Mouse (Mus musculus): ENCODE results near the gene Tex264. TPM values are rescaled to one million over a fixed set of nuclear protein-coding genes. Genes with fewer than 3 reads are reported as not detected.
A peak's percentile ranks its signal among the peaks of the same experiment; 100 is the strongest.

The Tex264 gene
- polyA plus RNA-seq, 1 experiment from 2014 or later = 67.7 TPM

DNA sequence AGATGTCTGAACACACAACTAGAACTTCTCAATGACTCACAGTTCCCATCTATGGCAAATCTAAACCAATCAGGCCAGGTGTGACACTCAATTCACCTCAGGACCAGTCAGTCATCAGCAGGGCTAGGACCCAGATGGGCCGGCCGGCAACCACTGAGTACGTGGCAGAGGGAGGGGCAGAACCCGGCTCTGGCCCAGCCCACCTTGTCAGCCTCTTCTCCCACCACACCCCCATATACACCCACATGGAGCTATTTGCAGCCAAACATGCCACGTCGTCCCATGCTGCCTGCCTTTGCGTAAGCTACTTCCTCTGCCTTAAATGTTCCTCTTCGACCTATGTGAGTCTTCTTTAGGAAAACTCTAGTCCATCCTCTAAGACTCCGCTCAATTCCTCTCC is 9.8 kb downstream of the Tex264 start:
- DNase-seq (ENCODE audit: low spot score) (no peak), ATAC-seq (peak; percentile 24; the same call in 1 of the 2 replicates)
- no peak for TF ChIP-seq CTCF (IDR thresholded peaks at IDR 0.05)
- TF ChIP-seq EP300 (IDR thresholded peaks at IDR 0.05) = no peak
- no peaks in the 10 kb centered on the region for H3K4me1 ChIP-seq (ENCODE audit: insufficient read depth, low read depth, low read length)
- H3K36me3 ChIP-seq (ENCODE audit: insufficient read depth, low read length) = peaks cover 22% of the 10 kb centered on the region; the same call in 1 of the 2 replicates
- no peak overlapping the region for H3K27ac ChIP-seq (ENCODE audit: low read length)
- no peaks in the 10 kb centered on the region for H3K27me3 ChIP-seq (replicated peaks; ENCODE audit: insufficient read depth, low read length)
- H3K9ac ChIP-seq (replicated peaks; ENCODE audit: low read depth) = no peak overlapping the region
- 73% methylated on average over 9 of the region's 9 CpGs for WGBS
- no peak overlapping the region for H3K4me3 ChIP-seq (ENCODE audit: low read depth, low read length)
- H3K9me3 ChIP-seq (ENCODE audit: low read length) = no peaks in the 10 kb centered on the region
- no peak overlapping the region for H3K4me2 ChIP-seq (replicated peaks; ENCODE audit: low read depth, low read length)

DNA sequence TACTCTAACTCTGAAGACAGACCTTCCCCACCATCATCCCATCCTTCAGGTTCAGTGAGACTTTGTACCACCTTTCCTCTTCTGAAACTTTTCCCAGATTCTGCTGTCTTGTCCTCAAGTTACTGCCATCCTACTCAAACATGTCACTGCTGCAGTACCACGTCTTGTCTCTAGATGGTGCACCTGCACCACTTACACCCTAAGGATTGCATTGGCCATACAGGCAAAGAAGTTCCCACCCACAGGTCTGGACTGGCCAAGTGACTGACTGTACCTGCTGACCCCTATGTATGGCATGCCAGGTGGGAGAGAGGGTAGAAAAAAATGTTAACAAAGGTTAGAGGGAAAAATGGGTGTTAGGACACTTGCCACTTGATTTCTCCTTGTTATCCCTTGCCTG is 10.2 kb downstream of the Tex264 start:
- no peak overlapping the region for H3K4me3 ChIP-seq (ENCODE audit: low read depth, low read length)
- DNase-seq (ENCODE audit: low spot score) (peak; percentile 80), ATAC-seq (peak; percentile 78)
- H3K27ac ChIP-seq (ENCODE audit: low read length) = no peak overlapping the region
- 0% methylated on average over 1 of the region's 1 CpGs for WGBS
- no peak overlapping the region for H3K9ac ChIP-seq (replicated peaks; ENCODE audit: low read depth)
- H3K4me1 ChIP-seq (ENCODE audit: insufficient read depth, low read depth, low read length) = no peaks in the 10 kb centered on the region
- TF ChIP-seq CTCF (IDR thresholded peaks at IDR 0.05) = peak; percentile 99
- no peak for TF ChIP-seq EP300 (IDR thresholded peaks at IDR 0.05)
- no peaks in the 10 kb centered on the region for H3K9me3 ChIP-seq (ENCODE audit: low read length)
- no peaks in the 10 kb centered on the region for H3K27me3 ChIP-seq (replicated peaks; ENCODE audit: insufficient read depth, low read length)
- no peak overlapping the region for H3K4me2 ChIP-seq (replicated peaks; ENCODE audit: low read depth, low read length)
- H3K36me3 ChIP-seq (ENCODE audit: insufficient read depth, low read length) = peaks cover 18% of the 10 kb centered on the region; the same call in 1 of the 2 replicates

DNA sequence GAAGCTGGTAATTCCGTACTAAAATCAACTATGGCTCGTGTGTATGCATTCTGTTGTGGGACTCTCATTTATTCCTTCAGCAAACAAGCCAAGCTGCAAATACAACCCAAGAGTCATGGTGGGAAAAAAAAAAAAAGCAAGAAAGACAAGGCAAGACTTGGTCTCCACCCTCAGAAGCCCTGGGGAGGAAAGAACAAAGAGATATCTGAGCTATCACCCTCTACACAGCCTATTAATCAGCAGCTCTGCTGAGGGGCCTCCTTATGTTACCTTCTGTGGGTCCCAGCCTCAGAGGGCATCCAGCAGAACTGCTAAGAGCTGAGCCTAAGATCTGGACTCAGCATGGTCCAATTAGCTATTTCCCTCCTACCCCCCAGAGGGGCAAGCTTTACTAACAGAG is 11.9 kb downstream of the Tex264 start:
- WGBS = 94% methylated on average over 2 of the region's 2 CpGs
- no peak for DNase-seq (ENCODE audit: low spot score)
- TF ChIP-seq EP300 (IDR thresholded peaks at IDR 0.05) (no peak), CTCF (IDR thresholded peaks at IDR 0.05) (no peak)
- Histone ChIP-seq H3K4me2 (replicated peaks; ENCODE audit: low read depth, low read length) (no peak overlapping the region), H3K27me3 (replicated peaks; ENCODE audit: insufficient read depth, low read length) (no peaks in the 10 kb centered on the region), H3K9ac (replicated peaks; ENCODE audit: low read depth) (no peak overlapping the region), H3K36me3 (ENCODE audit: insufficient read depth, low read length) (0 out of 2 replicates have a peak, but pooled peaks cover 19% of the 10 kb centered on the region), H3K4me3 (ENCODE audit: low read depth, low read length) (no peak overlapping the region), H3K4me1 (ENCODE audit: insufficient read depth, low read depth, low read length) (no peaks in the 10 kb centered on the region), H3K27ac (ENCODE audit: low read length) (no peak overlapping the region), H3K9me3 (ENCODE audit: low read length) (no peaks in the 10 kb centered on the region)
- ATAC-seq = no peak

DNA sequence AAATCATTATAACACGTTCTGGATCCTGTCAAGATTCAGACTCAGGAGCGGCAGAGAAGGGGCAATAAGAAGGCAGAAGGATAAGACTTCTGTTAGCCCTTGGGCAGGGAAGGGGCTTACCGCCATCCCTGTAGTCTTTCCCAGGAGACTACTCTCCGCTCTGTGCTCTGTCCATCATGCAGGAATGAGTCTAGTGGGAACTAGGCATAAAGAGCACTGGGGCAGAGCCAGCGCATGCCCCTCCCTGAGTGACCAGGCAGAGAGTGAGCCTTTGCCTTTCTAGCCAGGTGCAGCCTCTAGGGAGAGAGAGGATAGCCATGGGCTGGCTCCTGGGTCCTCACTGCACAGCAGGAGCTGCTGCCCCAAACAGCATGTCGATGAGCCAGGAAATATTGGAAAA is 20.9 kb downstream of the Tex264 start:
- no peak overlapping the region for H3K4me2 ChIP-seq (replicated peaks; ENCODE audit: low read depth, low read length)
- no peaks in the 10 kb centered on the region for H3K27me3 ChIP-seq (replicated peaks; ENCODE audit: insufficient read depth, low read length)
- no peaks in the 10 kb centered on the region for H3K9me3 ChIP-seq (ENCODE audit: low read length)
- no peak overlapping the region for H3K9ac ChIP-seq (replicated peaks; ENCODE audit: low read depth)
- DNase-seq (ENCODE audit: low spot score) (no peak), ATAC-seq (no peak)
- 91% methylated on average over 6 of the region's 6 CpGs for WGBS
- peaks cover 32% of the 10 kb centered on the region for H3K36me3 ChIP-seq (ENCODE audit: insufficient read depth, low read length)
- H3K4me3 ChIP-seq (ENCODE audit: low read depth, low read length) = no peak overlapping the region
- H3K4me1 ChIP-seq (ENCODE audit: insufficient read depth, low read depth, low read length) = no peaks in the 10 kb centered on the region
- TF ChIP-seq EP300 (IDR thresholded peaks at IDR 0.05) (no peak), CTCF (IDR thresholded peaks at IDR 0.05) (no peak)
- no peak overlapping the region for H3K27ac ChIP-seq (ENCODE audit: low read length)

DNA sequence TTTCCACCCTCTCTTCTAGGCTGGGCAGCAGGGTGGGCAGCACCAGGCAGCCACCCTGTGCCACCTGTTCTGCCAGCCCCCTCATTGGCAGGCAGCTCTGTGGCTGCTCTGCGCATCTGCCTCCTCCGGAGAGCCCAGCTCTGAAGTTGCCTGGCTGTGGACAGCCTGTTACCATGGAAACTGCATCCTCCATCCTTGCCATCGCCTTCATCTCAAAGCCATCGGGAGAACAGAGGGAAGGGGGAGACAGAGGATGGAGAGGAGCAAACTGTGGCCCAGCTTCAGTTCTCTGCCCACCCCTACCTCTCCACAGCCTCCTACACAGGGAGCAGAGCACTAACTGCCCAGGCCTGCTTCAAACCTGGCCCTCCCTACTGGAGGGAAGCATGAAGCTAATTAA is 21.3 kb downstream of the Tex264 start:
- Histone ChIP-seq H3K4me2 (replicated peaks; ENCODE audit: low read depth, low read length) (no peak overlapping the region), H3K4me3 (ENCODE audit: low read depth, low read length) (no peak overlapping the region), H3K9ac (replicated peaks; ENCODE audit: low read depth) (no peak overlapping the region), H3K27me3 (replicated peaks; ENCODE audit: insufficient read depth, low read length) (no peaks in the 10 kb centered on the region), H3K36me3 (ENCODE audit: insufficient read depth, low read length) (peaks cover 31% of the 10 kb centered on the region), H3K9me3 (ENCODE audit: low read length) (no peaks in the 10 kb centered on the region), H3K4me1 (ENCODE audit: insufficient read depth, low read depth, low read length) (no peaks in the 10 kb centered on the region), H3K27ac (ENCODE audit: low read length) (no peak overlapping the region)
- TF ChIP-seq EP300 (IDR thresholded peaks at IDR 0.05) (no peak), CTCF (IDR thresholded peaks at IDR 0.05) (no peak)
- DNase-seq (ENCODE audit: low spot score) = no peak
- no peak for ATAC-seq
- WGBS = 85% methylated on average over 4 of the region's 4 CpGs

DNA sequence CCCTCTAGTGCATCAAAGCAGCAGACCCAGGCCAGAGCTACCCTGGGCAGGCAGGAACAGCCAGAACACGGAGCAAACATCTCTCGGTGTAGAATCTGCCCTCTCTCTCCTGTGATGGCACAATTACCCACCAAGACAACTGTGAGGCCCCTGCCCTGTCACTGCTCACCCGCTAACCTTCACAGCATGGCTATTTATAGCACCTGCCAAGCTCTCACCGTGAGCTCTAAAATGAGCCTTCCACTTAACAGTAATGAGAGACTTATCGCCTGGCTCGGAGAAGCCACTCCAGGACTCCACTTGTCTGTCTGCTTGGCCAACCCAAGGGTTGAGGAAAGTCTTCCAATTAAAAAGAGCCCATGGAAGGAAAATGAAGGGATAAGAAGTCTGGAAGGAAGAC is 22.5 kb downstream of the Tex264 start:
- Histone ChIP-seq H3K4me3 (ENCODE audit: low read depth, low read length) (no peak overlapping the region), H3K4me2 (replicated peaks; ENCODE audit: low read depth, low read length) (no peak overlapping the region), H3K27ac (ENCODE audit: low read length) (no peak overlapping the region), H3K9ac (replicated peaks; ENCODE audit: low read depth) (no peak overlapping the region), H3K36me3 (ENCODE audit: insufficient read depth, low read length) (peaks cover 35% of the 10 kb centered on the region), H3K4me1 (ENCODE audit: insufficient read depth, low read depth, low read length) (no peaks in the 10 kb centered on the region), H3K27me3 (replicated peaks; ENCODE audit: insufficient read depth, low read length) (no peaks in the 10 kb centered on the region), H3K9me3 (ENCODE audit: low read length) (no peaks in the 10 kb centered on the region)
- 73% methylated on average over 6 of the region's 6 CpGs for WGBS
- no peak for ATAC-seq
- no peak for TF ChIP-seq EP300 (IDR thresholded peaks at IDR 0.05)
- DNase-seq (ENCODE audit: low spot score) = no peak

DNA sequence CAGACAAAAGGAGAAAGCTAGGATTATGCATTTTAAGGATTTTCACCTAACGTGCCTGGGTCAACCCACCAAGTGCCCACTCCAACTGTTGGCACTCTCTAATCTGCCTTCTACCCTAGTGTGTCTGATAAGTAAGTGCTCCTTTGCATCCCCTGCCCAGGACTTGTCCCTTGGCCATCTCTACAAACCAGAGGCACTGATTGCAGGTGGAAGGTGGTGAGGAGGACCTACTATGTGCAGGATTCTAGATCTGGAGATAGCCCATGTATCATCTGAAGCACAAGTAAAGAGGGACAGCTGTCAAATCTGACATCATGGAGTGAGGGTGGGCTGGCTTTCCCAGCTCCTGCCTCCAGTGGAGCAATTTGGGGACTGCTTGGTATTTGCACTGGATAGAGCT is 25.8 kb downstream of the Tex264 start:
- ATAC-seq (no peak), DNase-seq (ENCODE audit: low spot score) (no peak)
- Histone ChIP-seq H3K4me3 (ENCODE audit: low read depth, low read length) (no peak overlapping the region), H3K4me1 (ENCODE audit: insufficient read depth, low read depth, low read length) (0 out of 2 replicates have a peak, but pooled peaks cover 5% of the 10 kb centered on the region), H3K36me3 (ENCODE audit: insufficient read depth, low read length) (peaks cover 19% of the 10 kb centered on the region), H3K9ac (replicated peaks; ENCODE audit: low read depth) (no peak overlapping the region), H3K27me3 (replicated peaks; ENCODE audit: insufficient read depth, low read length) (peaks cover 9% of the 10 kb centered on the region), H3K27ac (ENCODE audit: low read length) (no peak overlapping the region), H3K4me2 (replicated peaks; ENCODE audit: low read depth, low read length) (no peak overlapping the region), H3K9me3 (ENCODE audit: low read length) (no peaks in the 10 kb centered on the region)
- TF ChIP-seq EP300 (IDR thresholded peaks at IDR 0.05) (no peak), CTCF (IDR thresholded peaks at IDR 0.05) (no peak)
- 81% methylated on average over 1 of the region's 1 CpGs for WGBS
